Mouse (Mus musculus) liver, postnatal 0 days (tissue): ENCODE results near the gene Eda2r. TPM values are rescaled to one million over a fixed set of nuclear protein-coding genes. Genes with fewer than 3 reads are reported as not detected.

Source experiments
- ATAC-seq: fragments of 200-750 bp; cut with Nextera tagmentation; 2 replicates; pipeline ENCODE4 v1.8.0; 2017; ENCODE audit warnings: mild to moderate bottlenecking, moderate library complexity
- DNase-seq: peaks from one replicate; pipeline ENCODE4 v3.0.0-alpha.2; 2016
- H3K27ac ChIP-seq: fragments of 300-500 bp; sonication (generic); 2 replicates; pipeline ENCODE4 v1.5.1; 2014; ENCODE audit warnings: antibody characterized with exemption, moderate library complexity, mild to moderate bottlenecking, low read depth
- H3K27me3 ChIP-seq: fragments of 300-500 bp; sonication (generic); 2 replicates; pipeline ENCODE4 v1.6.1; 2014; ENCODE audit warnings: low read length, control low read depth, mixed read lengths; ENCODE audit not compliant: insufficient read depth
- H3K36me3 ChIP-seq: fragments of 300-500 bp; sonication (generic); replicated peaks from 2 replicates; pipeline ENCODE4 v1.6.1; 2014; ENCODE audit warnings: mild to moderate bottlenecking, control low read depth, low read length, moderate library complexity, mixed read lengths; ENCODE audit not compliant: insufficient read depth
- H3K4me1 ChIP-seq: fragments of 300-500 bp; sonication (generic); 2 replicates; pipeline ENCODE4 v1.6.1; 2014; ENCODE audit warnings: antibody characterized with exemption, mild to moderate bottlenecking, control low read depth; ENCODE audit not compliant: insufficient read depth
- H3K4me2 ChIP-seq: fragments of 300-500 bp; sonication (generic); 2 replicates; pipeline ENCODE4 v1.6.1; 2014; ENCODE audit warnings: low read depth, mild to moderate bottlenecking, low read length, moderate library complexity, mixed read lengths
- H3K4me3 ChIP-seq: fragments of 300-500 bp; sonication (generic); 2 replicates; pipeline ENCODE4 v1.5.1; 2014; ENCODE audit warnings: low read depth, low read length
- H3K9ac ChIP-seq: fragments of 300-500 bp; sonication (generic); replicated peaks from 2 replicates; pipeline ENCODE4 v1.6.1; 2014; ENCODE audit warnings: mild to moderate bottlenecking, moderate library complexity
- H3K9me3 ChIP-seq: fragments of 300-500 bp; sonication (generic); 2 replicates; pipeline ENCODE4 v1.6.1; 2016; ENCODE audit warnings: mild to moderate bottlenecking, control low read depth, low read length, mixed read lengths
- CTCF ChIP-seq: sonication (generic); IDR thresholded peaks from 2 replicates; pipeline ENCODE4 v1.5.1; 2016; ENCODE audit warnings: antibody characterized with exemption, low read depth
- EP300 ChIP-seq: IDR thresholded peaks from 2 replicates; pipeline ENCODE4 v1.6.1; 2016; ENCODE audit warnings: antibody characterized with exemption, low read depth, mild to moderate bottlenecking
- WGBS: fragments of 180-500 bp; shearing (Covaris S2); extraction: QIAGEN DNeasy Blood & Tissue Kit; methylation state at CpG from one replicate; pipeline ENCODE4 v1.1.7; 2014; ENCODE audit not compliant: insufficient replicate concordance; 5-methylcytosine and 5-hydroxymethylcytosine counted together
- polyA plus RNA-seq: library from polyadenylated mRNA; unstranded; fragments of >200 nt; fragmentation: Nextera tagmentation; extraction: Ambion mirVana; gene quantifications from 2 replicates; pipeline ENCODE4 v1.2.1, GENCODE M21; 2015

Gene Eda2r
- polyA plus RNA-seq, 1 experiment from 2014 or later, result 0.19 TPM

DNA sequence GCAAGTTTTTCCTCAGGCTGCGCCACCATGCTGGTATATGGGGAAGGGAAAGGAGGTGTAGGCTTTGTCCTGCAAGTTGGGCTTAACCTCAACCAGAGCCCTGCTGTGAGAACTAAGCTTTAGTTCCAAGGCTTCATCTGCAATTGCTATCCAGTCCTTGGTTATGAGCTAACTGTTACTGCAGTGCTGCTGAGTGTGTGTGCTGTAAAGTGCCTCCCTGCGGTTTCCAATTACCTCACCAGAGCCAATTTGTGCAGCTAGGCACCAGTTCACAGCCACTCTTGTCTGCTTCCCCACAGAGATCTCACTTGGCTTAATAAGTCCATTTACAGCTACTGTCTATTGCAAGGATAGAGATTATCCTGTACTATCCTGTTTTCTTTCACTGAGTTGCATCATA, 16.1 kb downstream of the Eda2r start:
- no peak for TF ChIP-seq CTCF
- no peak for TF ChIP-seq EP300
- Histone ChIP-seq H3K27me3 (no peaks in the 10 kb centered on the region), H3K4me3 (no peak overlapping the region), H3K4me2 (no peak overlapping the region), H3K36me3 (no peaks in the 10 kb centered on the region), H3K4me1 (no peaks in the 10 kb centered on the region), H3K27ac (no peak overlapping the region), H3K9me3 (no peaks in the 10 kb centered on the region), H3K9ac (no peak overlapping the region)
- ATAC-seq (no peak), DNase-seq (no peak)
- WGBS, result 47% methylated on average over 2 of the region's 2 CpGs

DNA sequence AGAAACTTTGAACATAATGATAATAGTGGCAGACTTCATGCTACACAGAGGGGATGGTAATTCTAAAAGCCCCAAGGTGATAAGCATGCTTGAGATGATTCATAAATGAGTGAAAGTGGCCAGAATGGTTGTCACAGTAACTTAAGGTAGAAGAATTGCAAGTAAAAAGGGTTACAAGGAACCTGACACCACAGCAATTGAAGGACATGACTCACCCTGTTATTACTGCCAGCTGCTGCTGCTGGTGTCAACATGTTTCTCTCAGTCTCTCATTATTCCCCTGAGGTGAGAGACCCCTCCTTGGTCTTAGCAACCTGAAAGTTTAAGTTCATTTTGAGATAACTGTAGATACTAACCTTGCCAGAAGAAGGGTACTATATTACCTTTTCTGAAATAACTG, 49.1 kb downstream of the Eda2r start:
- H3K9me3 ChIP-seq, result no peaks in the 10 kb centered on the region
- DNase-seq (no peak), ATAC-seq (no peak)
- H3K4me3 ChIP-seq, result no peak overlapping the region
- H3K4me1 ChIP-seq, result no peaks in the 10 kb centered on the region
- no peak overlapping the region for H3K4me2 ChIP-seq
- TF ChIP-seq CTCF (no peak), EP300 (no peak)
- H3K36me3 ChIP-seq, result no peaks in the 10 kb centered on the region
- no peaks in the 10 kb centered on the region for H3K27me3 ChIP-seq
- H3K27ac ChIP-seq, result no peak overlapping the region
- no peak overlapping the region for H3K9ac ChIP-seq
